In the genomic region with DNA sequence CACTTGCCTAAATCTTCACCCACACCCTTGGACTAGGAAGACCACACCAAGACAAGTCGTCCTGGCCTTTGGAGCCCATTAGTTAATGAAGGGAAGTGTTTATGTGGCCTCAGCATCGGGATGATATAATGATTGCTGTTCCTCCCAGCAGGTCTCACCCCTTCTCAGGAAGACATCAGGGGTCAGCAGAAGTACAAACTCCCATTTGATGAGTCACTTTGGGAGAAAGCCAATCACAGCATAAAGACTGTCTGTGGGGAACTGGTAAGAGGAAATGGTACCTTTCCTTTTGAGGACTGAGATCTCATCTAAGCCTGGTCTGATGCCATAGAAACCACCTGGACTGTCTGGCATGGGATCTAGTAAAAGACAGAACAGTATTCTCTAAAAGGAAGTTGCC, we compare ENCODE assay signal across 16 mouse cellular contexts.
DNase-seq lines count a peak whose midpoint lies in the region; ATAC-seq lines count a peak whose summit lies in the region.
"Had no signal": no experiment of that assay in that cellular context is flagged by ENCODE, and none has a peak within 500 bp of the region (broad histone marks: within the 10 kb centered on the region; RNA-seq: fewer than 3 reads in every experiment).

No protein-coding gene starts in this region.

- DNase-seq in cerebellum, postnatal 25 days = peak; percentile 8 to 42
- DNase-seq in cerebellum, postnatal 4 days (ENCODE audit: low spot score in 2 of 2) = no peak
- DNase-seq in kidney, postnatal 14 days = peak; percentile 16
- DNase-seq in kidney, postnatal 4 days = no peak
- no peak for DNase-seq in adrenal gland, postnatal 4 days (ENCODE audit: low spot score in 2 of 2)
- DNase-seq: adrenal gland, adult 2 months; adrenal gland, postnatal 25 days; B cell, adult 2 months; gastrocnemius, postnatal 14 days; kidney, adult 8-10 months had no signal

- ATAC-seq in granulocyte monocyte progenitor cell, adult 5-6 weeks (replicated peaks; ENCODE audit: poor library complexity, severe bottlenecking) = peak; percentile 40
- no peak for ATAC-seq in frontal cortex, adult (ENCODE audit: low TSS enrichment)
- ATAC-seq: CD4-positive, CD25-positive, alpha-beta regulatory T cell, adult 4 months; forebrain, embryonic 15.5 days; intestine, embryonic 15.5 days; Patski had no signal

Comparison
In these comparisons a context has a peak if more than half of its experiments do, and no peak if none do; other contexts are left out.
1. DNase-seq: peak in cerebellum, postnatal 25 days (2 of 2) and kidney, postnatal 14 days (single experiment); none in cerebellum, postnatal 4 days (0 of 2), kidney, postnatal 4 days (0 of 2) and adrenal gland, postnatal 4 days (0 of 2).